Mouse (Mus musculus): ENCODE measurements around the gene Kif12. TPM values are rescaled to one million over a fixed set of nuclear protein-coding genes. Genes with fewer than 3 reads are reported as not detected.
A peak's percentile ranks its signal among the peaks of the same experiment; 100 is the strongest.

Kif12 gene
- total RNA-seq, 2 experiments from 2014 or later: not detected

DNA sequence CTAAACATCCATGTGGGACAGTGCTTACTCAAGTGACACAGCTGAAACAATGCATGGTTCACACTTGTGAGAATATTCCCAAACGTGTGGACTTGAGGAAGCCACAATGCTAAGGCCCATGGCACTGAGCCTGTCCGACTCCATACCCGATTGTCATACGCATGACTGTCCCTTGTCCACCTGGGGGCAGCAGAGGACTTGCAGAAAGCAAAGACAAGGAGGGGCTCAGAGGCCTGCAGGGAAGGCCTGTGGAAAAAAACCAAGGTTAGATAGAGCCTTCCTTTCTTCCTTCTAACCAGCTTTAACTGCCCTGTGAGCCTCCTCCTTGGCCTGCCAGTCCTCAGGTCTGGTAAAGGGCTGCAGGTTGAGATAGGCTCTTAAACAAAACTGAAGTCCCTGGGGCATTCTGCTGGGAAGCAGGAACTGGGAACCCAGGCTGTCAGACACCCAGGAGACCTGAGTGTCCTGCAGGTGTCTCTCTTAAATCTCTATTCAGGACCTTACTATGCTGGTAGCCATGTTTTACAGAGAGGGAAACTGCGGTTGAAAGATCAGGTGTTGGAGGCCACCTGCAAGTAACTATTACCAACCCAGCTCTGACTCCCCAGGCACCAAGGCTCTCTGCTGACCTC is 12.9 kb downstream of the Kif12 start:
- DNase-seq: peak; percentile 90 to 94

- no peak for DNase-seq
Observed at GRCm38 (mm10) chr4:63158192-63158591, 13.7 kb downstream of the Kif12 start.

GRCm38 (mm10) chr4:63156726-63157634 is 15.0 kb downstream of the Kif12 start:
- DNase-seq: no peak

DNA sequence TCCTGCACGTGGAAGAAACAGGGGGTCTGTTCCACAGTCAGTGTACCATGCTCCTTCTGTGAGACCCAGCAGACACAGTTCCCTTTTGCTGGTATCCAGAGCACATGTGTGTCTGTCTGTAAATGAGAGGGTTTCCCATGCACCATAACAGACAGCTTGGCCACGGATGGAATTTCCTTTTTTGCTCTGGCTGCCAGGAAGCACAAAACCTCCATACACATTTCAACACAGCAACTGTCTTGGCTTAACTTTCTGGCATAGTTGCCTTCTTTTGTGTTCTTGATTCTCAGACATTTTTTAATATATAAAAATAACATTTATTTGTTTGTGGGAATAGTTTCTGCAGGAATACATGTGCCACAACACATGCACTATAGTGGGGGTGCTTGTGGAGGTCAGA is 16.3 kb downstream of the Kif12 start:
- no peak for DNase-seq

DNA sequence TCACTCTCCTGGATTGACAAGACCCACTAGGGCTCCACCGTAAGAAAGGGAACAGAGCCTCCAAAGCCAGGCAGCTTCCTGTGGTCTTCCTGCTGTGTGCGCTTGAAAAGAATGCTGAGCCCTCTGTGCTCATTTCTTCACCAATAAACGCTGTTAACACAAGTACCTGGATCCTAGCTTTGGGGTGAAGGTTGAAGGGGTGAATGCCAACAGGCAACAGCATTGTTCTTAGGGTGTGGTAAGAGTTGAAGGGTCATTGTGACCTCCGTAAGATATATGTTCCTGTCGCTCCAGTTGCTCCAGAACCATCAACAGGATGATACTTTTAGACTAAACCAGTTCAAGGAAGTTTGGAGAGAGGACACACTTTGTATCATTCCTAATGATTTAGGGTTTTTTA is 17.2 kb downstream of the Kif12 start, which contains the start of gene Ambp:
Gene Ambp (minus strand): TSS at position 101 of the 400 bp plus-strand sequence.
- DNase-seq: no peak

GRCm38 (mm10) chr4:63154028-63154427 is 17.9 kb downstream of the Kif12 start:
- DNase-seq: no peak

- no peak for DNase-seq
Observed at GRCm38 (mm10) chr4:63151127-63151526, 20.8 kb downstream of the Kif12 start.

DNA sequence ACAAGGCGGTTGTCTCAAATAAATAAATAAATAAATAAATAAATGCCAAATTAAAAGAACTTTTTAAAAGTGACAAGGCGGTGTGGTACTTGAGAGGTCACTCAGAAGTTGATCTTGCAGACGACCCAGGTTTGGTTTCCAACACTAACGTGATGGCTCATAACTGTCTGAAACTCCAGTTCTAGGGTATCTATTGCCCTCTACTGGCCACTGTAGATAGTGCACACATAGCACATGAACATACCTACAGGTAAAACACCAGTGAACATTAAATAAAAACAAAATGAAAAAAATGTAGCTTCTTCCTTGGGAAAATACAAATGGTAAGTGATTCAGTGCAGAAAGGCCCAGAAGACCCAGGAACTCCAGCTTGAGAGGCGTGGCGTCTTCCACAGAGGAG is 24.7 kb downstream of the Kif12 start:
- DNase-seq: no peak

DNA sequence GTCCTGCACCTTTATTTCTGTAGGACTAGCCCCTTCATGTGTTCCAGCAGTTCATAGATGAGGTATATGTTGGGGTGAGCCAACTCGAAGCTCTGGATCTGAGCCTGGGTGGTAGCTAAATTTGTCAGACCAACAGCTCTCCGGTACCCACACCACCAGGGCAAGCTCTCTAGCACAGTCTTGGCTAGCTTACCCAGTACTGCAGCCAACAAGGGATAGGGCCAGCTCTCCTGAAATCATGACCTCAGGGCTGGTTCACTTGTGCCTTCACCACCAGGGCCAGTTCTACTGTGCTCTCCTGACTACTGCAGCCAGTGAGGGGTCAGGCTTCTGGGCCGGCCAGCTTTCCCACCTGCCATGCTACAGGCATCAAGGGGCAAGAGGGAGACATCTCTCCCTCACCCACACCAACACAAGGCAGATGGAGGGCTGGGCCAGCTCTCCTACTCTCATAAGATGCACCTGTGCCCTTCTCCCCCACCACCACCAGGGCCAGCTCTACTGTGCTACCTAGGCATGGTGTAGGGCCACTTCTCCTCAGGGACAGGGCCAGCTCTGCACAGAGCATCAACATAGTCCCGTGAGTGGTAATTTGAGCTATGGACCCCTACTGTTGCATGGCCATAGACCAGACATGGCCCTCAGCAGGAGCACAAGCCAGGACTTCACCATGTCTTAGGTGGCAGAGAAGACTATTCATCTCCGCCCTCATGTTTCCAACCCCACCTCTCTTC is 41.9 kb downstream of the Kif12 start:
- DNase-seq: peak in 1 of 2 experiments; percentile 19

- DNase-seq: no peak
Observed at GRCm38 (mm10) chr4:63124861-63125466, 47.0 kb downstream of the Kif12 start.

GRCm38 (mm10) chr4:63118639-63119437 is 53.1 kb downstream of the Kif12 start:
- DNase-seq: peak; percentile 84 to 90

Other genes with a start within 250 kb of the Kif12 start
- gene Zfp618, start 206.6 kb downstream of the Kif12 start, total RNA-seq (2021): 1 to 10 TPM; 3.6 to 4.0 TPM
- gene Ambp, start 17.3 kb downstream of the Kif12 start, total RNA-seq (2021): 1 to 10 TPM in 1 of 2 experiments, not detected in 1; 1.2 TPM
- gene Col27a1, start 41.9 kb upstream of the Kif12 start, total RNA-seq (2021): 1 to 10 TPM; 6.1 to 8.3 TPM
- gene Orm1, start 172.4 kb upstream of the Kif12 start, total RNA-seq (2021): 10 to 100 TPM; 38.6 to 61.1 TPM
- 10 to 100 TPM in 1 of 2 experiments, 1 to 10 TPM in 1; 5.4 to 10.7 TPM for gene Orm3, start 184.0 kb upstream of the Kif12 start, total RNA-seq (2021)
- gene Orm2, start 190.3 kb upstream of the Kif12 start, total RNA-seq (2021): 1 to 10 TPM; 3.9 to 7.8 TPM
- 1 to 10 TPM; 2.6 to 4.3 TPM for gene Akna, start 231.2 kb upstream of the Kif12 start, total RNA-seq (2021)